Mouse (Mus musculus): ENCODE measurements around the gene Akna.

Akna gene

DNA sequence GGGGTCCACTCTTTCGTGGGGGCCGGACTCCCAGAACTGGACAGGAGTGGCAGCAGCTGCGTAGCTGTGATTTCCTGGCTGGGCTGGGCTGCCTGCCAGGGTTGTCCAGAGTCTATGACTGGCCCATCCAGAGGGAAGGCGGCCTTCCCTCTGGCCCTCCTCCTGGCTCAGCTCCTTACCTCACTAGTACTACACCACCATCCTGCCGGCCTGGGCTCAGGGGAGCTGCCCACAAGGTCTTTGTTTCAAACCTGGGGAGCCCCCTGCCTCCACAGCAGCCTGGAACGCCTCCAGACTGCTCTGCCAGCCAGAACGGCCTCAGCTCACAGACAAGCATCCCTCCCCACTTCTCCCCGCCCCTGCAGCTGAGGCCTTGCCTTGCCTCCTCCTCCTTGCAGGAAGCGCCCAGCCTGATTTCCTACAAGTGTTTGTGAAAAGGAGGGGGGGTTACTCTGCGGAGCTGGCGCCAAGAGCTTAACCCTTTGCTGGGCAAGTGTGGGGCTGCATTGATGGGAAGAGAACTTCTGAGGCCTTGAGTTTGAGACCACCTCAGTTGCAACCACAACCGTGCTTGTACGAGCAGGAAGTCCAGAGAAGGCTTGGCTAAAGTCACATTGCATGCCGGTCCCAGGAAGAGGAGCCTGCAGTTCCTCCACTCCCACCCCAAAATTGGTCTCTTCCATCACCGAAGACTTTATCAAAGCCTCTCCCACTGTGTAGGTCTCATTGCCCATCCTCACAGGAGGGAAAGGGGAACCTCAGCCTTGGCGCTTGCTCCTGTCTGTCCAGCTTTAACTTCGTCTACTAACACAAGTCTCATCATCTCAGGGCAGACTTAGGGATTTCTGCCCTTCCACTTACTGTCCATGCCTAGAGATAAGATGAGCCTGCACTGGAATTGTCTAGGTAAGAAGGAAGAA is at the start of gene Akna:
Gene Akna (minus strand): TSS at position 315 of the 920 bp plus-strand sequence.
- DNase-seq (ENCODE audit: low spot score): peak; percentile 82

GRCm38 (mm10) chr4:63452555-63452954 is 49.4 kb upstream of the Akna start:
- DNase-seq (ENCODE audit: low spot score): no peak

GRCm38 (mm10) chr4:63450551-63450950 is 47.4 kb upstream of the Akna start:
- DNase-seq (ENCODE audit: low spot score): no peak

GRCm38 (mm10) chr4:63444362-63445066 is 41.4 kb upstream of the Akna start:
- DNase-seq (ENCODE audit: low spot score): no peak

GRCm38 (mm10) chr4:63443101-63443500 is 39.9 kb upstream of the Akna start:
- DNase-seq (ENCODE audit: low spot score): no peak

- DNase-seq (ENCODE audit: low spot score): no peak
Observed at GRCm38 (mm10) chr4:63441616-63442015, 38.5 kb upstream of the Akna start.

DNA sequence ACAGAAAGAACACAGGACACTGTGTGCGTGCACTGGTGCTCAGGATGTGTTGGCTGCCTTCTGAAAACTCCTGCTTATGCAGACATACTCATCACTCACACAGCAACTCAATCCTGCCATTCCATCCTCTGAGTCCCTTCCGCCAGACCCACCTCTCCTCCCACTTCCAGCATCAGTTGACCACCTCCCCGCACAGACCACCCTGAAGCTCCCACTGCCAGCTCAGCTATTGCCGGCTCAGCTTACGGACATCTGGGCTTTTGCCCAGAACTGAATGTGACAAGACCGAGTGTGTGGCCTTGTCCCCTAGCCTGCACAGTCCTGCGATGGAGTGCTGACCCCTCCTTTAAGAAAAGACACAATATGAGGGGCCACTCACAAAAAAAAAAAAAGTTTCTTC is 37.1 kb upstream of the Akna start:
- DNase-seq (ENCODE audit: low spot score): no peak

DNA sequence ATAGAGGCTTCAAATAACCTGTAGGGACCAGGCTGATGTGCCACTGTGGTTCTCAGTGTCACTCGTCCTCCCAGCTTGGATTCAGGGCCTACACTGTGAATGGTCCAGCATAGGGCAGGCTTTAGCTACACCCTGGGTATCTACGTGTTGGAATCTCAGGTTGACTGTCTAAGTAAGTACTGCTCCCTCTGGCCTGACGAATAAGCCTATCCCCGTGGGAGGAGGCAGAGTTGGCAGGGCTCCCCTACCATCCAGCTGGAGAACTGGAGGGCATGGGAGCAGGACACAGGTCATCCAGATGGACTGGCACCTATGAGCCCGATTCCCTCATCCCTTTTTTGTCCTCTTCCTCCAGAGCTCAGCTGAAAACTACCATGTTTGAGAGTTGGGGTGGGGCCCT is 34.8 kb upstream of the Akna start:
- DNase-seq (ENCODE audit: low spot score): no peak

DNA sequence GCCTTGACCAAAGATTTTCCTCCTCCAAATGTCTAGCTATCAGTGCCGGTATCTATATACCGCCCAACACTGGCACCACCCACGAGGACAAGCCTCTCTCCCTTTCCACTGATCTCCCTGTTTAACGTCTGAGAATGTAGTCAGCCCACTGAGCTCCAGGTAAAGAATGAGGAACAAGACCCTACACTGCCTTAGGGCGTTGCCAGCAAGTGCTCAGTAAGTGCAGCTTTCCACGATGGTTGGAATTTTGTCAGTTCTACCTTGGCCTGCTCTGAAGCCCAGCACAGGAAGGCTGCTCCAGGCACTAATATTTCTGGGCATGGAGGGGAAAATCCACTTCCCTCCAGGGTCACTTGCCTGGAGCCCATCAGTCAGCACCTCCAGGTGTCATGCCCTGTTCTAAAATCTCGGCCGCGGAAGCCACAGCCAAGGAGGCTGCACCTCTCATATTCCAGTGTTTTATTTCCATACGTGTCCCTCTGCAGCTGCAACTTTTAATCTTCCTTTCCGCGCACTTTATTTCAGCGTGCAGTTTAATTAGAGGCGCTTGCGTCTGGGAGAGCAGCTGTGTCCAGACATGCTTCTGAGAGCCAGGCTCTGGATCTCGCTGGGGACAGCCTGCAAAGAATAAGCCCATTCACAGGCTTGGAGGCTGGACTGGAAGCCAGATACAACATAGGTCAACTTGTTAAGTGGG is 34.1 kb upstream of the Akna start:
- DNase-seq (ENCODE audit: low spot score): no peak

DNA sequence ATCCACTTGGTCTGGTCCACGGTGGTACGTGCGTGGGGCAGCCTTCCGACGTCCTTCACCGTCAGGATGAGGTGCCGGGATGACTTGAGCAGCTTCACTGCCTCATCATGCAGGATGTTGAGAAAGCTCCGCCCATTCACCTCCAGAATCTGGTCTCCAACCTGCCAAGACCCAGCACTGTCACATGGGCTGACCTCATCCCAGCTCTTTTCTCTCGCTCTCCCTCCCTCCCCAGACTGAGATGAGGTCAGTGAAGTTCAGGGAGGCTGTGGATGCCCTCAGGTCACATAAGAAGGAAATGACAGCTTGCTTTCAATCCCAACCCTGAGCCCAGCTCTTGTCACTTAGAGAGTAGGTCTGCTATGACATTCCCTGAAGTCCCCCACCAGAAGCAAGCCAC is 32.2 kb upstream of the Akna start:
- no peak for DNase-seq (ENCODE audit: low spot score)

DNA sequence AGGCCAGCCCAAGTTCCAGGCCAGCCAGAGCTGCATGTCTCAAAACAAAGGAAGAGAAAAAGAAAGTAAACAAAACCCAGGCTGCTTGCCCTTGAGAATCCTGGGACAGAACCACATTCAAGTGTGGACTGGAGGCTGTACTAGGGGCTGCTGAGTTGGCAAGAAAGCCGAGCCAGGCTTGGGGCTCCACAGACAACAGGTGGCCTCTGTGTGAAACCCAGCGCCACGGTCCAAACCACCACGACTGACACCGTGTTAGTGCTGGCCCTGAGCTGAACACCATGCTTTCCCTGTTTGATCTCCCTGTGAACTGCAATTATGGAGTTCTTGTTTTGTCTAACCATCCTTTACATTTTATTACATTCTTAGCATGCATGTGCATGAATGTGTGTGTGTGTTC is 27.9 kb upstream of the Akna start:
- no peak for DNase-seq (ENCODE audit: low spot score)

- no peak for DNase-seq (ENCODE audit: low spot score)
Observed at GRCm38 (mm10) chr4:63430357-63430756, 27.2 kb upstream of the Akna start.

DNA sequence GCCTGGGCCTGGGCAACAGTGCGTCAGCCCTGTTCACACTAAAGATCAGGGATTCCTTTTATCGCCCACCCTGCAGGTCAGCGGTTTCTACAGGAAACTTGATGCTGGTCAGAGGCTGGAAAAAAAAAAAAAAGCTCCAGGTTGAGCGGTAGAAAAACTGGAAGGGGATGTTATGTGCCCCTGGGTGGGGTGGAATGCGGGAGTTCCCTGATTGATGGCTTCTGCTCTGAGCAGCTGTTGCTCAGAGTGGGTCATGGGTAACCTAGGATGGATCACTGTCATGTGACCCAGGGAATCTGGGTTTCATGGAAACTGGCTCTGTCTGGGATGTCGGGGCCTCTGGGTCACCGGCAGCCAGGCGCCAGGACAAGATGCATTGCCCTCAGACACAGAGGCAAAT is 23.2 kb upstream of the Akna start:
- DNase-seq (ENCODE audit: low spot score): no peak

GRCm38 (mm10) chr4:63423811-63424210 is 20.7 kb upstream of the Akna start:
- DNase-seq (ENCODE audit: low spot score): no peak

DNA sequence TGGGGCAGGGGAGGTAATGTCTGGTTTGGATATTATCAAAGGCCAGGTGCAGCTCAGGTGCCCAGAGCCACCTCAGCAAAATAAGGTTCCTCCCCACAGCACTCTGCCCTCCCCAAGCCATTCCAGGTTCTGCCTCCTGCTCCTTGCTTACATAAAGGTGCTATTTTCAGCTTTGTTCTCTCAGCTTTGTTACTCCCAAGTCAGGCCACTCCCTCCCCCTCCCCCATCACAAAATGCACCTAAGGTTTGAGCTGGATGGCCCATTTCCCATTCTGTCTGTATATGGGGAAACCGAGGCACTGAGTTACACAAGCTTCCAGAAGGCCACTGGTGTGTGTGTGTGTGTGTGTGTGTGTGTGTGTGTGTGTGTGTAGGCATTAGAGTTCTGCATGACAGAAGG is 20.1 kb upstream of the Akna start:
- no peak for DNase-seq (ENCODE audit: low spot score)

DNA sequence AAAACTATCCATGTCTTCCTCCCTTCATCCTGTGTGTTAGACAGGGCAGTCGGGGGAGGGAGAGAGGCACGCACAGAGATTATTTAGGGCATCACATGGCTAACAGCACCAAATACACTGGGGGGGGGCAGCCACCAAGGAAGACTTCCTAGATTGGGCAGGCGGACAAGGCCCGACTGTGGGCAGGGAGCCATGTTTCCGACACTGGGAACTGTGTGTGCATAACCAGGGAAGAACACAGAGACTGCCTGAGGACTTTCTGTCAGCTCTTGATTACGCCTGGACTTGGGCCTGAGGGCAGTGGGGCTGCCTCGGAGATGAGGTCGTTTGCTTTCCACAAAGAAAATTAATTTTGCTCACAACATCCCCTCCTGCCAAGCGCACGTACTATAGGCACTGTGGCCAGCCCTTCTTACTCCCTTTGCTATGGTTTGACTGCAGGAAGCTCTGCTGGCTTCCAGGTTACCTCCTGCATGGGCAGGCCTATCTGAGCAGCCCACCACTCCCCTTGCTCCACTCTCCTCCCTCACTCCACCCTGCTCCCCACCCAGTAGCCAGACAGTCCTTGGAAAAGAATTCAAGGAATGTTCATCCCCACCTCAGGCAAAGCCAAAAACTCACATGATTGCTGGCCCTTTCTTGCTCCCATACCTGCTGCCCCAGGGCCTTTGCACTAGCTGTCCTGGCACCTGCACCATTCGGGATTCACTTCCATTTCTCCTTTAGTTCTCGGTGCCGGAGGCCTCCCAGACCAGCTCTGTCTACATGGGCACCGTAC is 17.2 kb upstream of the Akna start:
- DNase-seq (ENCODE audit: low spot score): no peak

- DNase-seq (ENCODE audit: low spot score): no peak
Observed at GRCm38 (mm10) chr4:63418270-63418669, 15.1 kb upstream of the Akna start.

DNA sequence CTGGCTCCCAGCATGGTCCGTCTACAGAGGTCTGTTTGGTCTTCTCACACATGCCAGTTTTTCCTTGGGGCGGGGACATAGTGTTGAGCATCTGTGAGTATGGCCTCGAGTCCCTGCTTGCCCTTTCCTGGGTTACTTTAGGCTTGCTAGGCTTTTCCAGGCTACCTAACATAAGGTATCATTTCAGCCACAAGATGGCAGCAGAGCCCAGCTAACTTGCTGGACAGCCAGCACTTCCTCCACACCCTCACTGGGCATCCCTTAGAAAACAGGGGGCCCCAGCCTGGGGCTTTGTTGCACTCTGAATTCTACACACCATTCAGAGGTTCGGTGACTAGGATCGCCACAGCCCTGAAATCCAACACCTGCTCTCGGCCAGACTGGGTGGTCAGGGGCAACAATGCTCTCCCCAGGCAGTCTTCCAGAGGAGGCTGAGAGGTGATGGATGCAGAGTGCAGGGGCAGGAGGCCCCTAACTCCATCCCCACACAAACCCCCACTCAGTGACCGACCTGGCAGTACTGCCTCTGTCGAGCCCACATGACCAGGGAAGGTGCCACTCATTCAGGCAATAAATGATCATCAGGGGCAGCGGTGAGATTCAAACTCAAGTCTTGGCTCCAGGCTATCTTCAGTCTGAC is 14.3 kb upstream of the Akna start:
- peak; percentile 77 for DNase-seq (ENCODE audit: low spot score)

GRCm38 (mm10) chr4:63414951-63415350 is 11.8 kb upstream of the Akna start:
- no peak for DNase-seq (ENCODE audit: low spot score)

DNA sequence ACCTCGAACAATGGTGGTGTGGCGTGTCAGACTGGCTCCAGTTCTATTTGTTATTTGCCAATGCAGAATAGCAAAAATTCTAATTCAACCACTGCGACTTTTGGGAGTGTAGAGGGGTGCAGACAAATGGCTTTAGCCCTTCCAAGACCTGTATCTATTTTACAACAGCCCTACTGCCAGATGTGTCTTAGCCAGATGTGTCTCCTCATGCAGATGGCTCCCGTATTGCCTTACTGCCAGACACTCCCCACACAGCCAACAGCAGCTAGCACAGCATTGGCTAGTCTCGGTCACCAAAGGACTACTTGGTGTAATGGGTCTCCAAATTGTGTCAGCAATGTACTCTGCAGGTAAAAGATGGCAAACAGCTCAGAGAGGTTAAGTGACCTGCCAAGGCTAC is 8.1 kb upstream of the Akna start:
- DNase-seq (ENCODE audit: low spot score): peak; percentile 14

GRCm38 (mm10) chr4:63410583-63410934 is 7.4 kb upstream of the Akna start:
- peak; percentile 94 for DNase-seq (ENCODE audit: low spot score)

Data from MN1 (cell line).